8 mouse cellular contexts compared by ENCODE assay signal in the genomic region with DNA sequence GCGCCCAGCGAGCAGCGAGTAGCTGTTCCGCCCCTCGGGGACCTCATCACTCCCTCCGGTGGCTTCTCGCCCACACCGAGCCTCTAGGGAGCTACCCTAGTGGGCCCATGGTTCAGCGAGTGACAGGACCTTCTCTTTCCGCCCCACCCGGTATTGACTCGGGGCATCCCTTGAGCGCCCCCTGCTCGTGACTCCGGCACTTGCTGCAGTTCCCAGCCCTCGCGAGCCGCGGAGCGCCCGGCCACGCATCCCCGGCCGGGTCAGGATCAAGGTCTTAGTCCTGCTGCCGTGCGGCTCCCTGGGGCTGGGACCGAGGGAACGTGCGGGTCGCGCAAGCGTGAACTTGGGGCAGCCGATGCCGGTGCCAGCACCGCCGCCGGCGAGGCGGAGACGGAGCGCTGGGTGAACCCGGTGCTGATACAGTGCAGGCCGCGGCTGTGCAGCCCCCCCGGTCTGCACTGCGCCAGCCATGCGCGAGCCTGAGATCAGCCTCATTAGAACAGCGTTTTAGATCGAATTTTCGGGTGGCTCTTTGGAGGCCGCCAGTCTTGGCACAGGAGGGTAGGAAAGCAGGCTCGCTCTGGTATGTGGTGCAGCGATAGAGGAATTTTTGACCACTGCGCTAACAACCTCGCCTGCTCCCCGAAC. TPM values are rescaled to one million over a fixed set of nuclear protein-coding genes. Genes with fewer than 3 reads are reported as not detected.
DNase-seq lines count a peak whose midpoint lies in the region; ATAC-seq lines count a peak whose summit lies in the region.

No protein-coding gene starts in this region.

- DNase-seq in WW6 (ENCODE audit: low read depth, low spot score), result peak; percentile 70
- DNase-seq in cerebellum, postnatal 36 days, result peak; percentile 90
- peak; percentile 82 to 86 for DNase-seq in frontal cortex, postnatal 36 days (ENCODE audit: low spot score in 2 of 2)
- peak; percentile 78 for DNase-seq in left cerebral cortex, adult 11 months (ENCODE audit: low spot score)
- DNase-seq in lung, postnatal 36 days, result peak; percentile 93
- peak; percentile 88 for DNase-seq in retina, embryonic 14.5 days (ENCODE audit: low spot score)
- peak; percentile 89 to 92 for DNase-seq in thymus, postnatal 36 days

- peak overlapping the region; percentile 58 for H3K4me3 ChIP-seq in hindbrain, embryonic 15.5 days

- no peaks in the 10 kb centered on the region for H3K9me3 ChIP-seq in hindbrain, embryonic 15.5 days

- ATAC-seq in hindbrain, embryonic 15.5 days (ENCODE audit: low FRiP score, low read depth), result peak; percentile 89

- H3K27me3 ChIP-seq in hindbrain, embryonic 15.5 days, result peaks cover 37% of the 10 kb centered on the region

- peak overlapping the region; percentile 66 for H3K27ac ChIP-seq in hindbrain, embryonic 15.5 days (replicated peaks)

- H3K9ac ChIP-seq in hindbrain, embryonic 15.5 days, result peak overlapping the region; percentile 58

- H3K4me2 ChIP-seq in hindbrain, embryonic 15.5 days, result peak overlapping the region; percentile 93

- WGBS in hindbrain, embryonic 15.5 days, result 2% methylated on average over 57 of the region's 57 CpGs

- peaks cover 15% of the 10 kb centered on the region for H3K4me1 ChIP-seq in hindbrain, embryonic 15.5 days (replicated peaks)

- no peaks in the 10 kb centered on the region for H3K36me3 ChIP-seq in hindbrain, embryonic 15.5 days

RNA-seq across cellular contexts. Expression of gene Chst14, which starts 50.1 kb away (rescaled TPM):
- polyA plus RNA-seq in hindbrain, embryonic 15.5 days (2015; fragmentation: Nextera tagmentation; extraction: Ambion mirVana), result 6.2 and 6.9 TPM in 2 replicates

RNA-seq across cellular contexts. Expression of gene Ccdc32, which starts 52.8 kb away (rescaled TPM):
- polyA plus RNA-seq in hindbrain, embryonic 15.5 days (2015; fragmentation: Nextera tagmentation; extraction: Ambion mirVana), result 37.0 and 39.0 TPM in 2 replicates

RNA-seq across cellular contexts. Expression of gene Rpusd2, which starts 58.2 kb away (rescaled TPM):
- polyA plus RNA-seq in hindbrain, embryonic 15.5 days (2015; fragmentation: Nextera tagmentation; extraction: Ambion mirVana), result 3.7 and 4.8 TPM in 2 replicates

Comparison
In these comparisons a context has a peak if more than half of its experiments do, and no peak if none do; other contexts are left out.
1. Peak in every context shown above with its lines: DNase-seq, ATAC-seq, H3K4me3 ChIP-seq and H3K27ac ChIP-seq.